Mouse (Mus musculus) right cerebral cortex, postnatal 4 days (tissue): ENCODE results near the gene Smox.
"Not testable (repeated sequence)": the region's sequence is repeated elsewhere in the genome, so short reads cannot be mapped to it uniquely, and the experiment has no call there.

ENCODE experiments used
- DNase-seq: peaks from one replicate; pipeline ENCODE4 v3.0.0-alpha.2; 2022

The Smox gene

DNA sequence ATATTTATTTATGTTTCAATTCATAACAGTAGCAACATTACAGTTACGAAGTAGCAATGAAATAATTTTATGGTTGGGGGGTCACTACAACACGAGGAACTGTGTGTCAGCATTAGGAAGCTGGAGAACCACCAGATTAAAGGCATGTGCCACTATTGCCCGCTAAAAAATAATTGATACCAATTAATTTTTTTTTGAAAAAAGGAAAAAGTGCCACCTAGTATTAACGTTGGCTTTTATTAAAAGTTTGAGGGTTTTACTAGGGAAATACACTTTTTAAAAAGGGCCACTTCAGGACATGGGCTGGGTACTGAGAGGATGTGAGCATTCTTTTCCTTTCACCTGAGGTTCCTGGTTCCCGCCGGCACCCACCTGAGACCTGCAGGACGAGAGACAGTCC lies at the start of gene Smox:
TSS of gene Smox (plus strand) at position 301 of the 400 bp plus-strand sequence.
- DNase-seq, result no peak

DNA sequence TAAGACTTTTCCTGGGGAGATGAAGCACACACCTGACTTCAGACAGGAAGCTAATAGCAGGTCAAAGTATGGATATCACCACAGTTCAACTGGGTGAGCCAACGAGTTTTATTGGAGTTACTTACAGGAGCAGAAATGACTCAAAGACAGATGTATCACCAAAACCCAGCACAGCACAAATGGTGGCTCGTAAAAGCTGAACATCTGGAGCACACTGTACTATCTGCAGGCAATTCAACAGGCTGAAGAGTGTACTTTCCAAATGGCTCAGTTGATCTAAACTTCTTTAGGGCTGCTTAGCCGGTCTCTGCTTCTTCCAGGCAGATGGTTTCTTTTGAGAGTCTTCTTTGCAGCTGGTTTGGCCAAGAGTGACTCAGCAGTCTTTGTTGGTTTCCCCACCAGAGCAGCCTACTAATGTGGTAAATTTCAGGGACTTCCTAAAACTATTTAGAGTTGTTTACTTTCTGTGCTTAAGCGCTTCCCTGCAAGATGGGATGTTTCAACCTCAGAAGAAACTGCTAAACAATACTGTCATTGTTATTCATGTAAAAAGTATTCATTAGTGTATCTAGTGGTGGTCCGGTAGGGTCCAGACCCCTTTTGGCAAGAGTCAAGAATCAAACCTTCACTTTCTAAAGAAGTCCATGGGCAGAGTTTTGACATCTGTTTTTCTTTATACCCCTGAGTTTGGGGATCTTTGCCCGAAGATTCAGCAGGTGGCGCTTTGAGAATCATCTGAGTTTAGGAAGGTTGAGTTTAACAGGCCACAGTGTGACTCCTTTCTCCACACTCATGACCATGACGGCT lies 48.0 kb upstream of the Smox start:
- no peak for DNase-seq

DNA sequence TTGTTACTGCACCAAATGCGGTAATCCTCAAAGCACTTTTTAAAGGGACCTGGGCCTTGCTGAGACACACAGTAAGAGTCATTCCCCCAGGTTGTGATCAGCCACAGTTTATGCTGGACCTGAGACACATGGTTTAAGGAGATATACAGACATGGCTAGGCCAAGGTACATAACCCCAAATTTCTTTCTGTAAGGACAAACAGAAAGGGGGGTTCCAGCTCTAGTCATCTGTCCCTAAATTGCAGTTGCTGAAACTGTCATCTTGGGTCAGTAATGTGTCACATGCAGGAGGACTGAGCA lies 47.5 kb upstream of the Smox start:
- no peak for DNase-seq

DNA sequence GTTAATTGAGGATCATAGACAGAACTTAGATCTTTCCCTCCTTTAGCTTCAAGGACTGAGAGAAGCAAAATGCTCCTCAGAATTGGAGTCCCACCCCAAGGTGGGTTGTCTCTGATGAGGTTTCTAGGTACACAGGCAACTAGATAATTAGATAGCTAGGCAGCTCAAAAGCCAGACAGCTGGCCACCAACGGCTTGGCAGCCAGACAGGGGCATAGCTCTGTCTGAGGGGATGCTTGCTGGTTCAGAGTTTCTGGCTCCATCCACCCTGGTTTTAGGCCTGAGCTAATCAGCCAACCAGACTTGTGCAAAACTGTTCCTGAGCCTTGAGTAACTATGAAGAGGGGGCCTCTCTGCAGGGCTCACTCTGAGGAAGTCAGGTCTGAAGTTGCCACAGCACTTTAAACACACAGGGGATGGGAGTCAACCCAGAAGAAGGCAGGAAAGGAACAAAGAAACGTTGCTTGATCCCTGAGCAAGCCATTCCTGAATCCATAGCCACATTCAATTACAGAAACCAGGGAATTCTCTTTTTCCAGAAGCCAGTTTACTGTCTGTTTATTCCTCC lies 44.8 kb upstream of the Smox start:
- no peak for DNase-seq

DNA sequence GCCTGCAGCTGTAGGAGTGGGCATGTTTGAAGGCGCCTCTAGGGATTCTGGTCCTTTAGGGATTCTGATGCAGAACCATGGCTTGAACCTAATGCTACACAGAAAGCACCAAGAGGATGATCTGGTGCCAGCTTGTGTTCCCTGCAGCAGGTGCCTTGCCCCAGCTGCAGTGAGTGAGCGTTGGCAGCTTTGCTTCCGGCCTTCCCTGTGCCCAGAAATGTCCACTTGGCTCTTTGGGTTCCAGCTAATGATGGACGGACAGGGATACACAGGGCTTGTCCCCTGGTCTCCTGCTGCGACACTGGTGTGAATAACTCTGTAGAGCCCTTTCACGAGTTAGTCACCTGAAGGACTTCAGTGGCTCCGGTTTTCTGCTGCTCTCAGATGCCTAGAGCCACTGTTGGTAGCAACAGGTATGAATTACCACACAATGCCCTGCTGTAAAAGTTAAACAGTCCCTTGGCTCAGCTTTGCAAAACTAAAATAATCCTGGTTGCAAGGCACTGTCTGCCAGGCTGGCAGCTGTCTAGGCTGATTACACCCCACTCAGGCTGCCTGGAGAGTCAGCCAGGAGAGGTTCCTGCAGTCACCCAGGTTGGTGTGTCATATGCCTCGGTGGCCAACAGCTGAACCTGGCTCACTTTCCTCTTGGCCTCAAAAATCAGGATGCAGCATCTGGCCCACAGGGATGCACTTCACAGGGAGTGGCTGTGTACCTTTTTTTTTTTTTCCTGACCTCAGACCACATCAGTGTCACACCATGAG lies 43.5 kb upstream of the Smox start:
- DNase-seq, result no peak

DNA sequence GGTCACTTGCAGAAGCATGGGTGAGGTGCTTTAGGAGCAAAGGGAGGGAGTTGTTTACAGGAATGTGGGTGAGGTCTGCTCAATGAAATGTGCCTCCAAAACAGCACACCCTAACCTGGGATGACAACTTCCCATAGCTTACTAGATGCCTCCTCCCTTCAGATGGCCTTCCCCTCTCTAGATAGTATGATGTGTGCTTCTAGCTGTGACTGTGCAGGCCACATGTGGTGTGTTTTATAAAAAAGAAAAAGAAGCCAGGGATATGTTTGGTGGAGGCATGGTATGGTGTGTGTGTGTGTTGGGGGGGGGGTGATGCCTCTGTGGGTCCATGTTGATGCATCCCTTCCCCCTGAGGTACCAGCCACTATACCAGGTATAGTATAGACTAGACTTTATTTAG lies 42.9 kb upstream of the Smox start:
- no peak for DNase-seq

DNA sequence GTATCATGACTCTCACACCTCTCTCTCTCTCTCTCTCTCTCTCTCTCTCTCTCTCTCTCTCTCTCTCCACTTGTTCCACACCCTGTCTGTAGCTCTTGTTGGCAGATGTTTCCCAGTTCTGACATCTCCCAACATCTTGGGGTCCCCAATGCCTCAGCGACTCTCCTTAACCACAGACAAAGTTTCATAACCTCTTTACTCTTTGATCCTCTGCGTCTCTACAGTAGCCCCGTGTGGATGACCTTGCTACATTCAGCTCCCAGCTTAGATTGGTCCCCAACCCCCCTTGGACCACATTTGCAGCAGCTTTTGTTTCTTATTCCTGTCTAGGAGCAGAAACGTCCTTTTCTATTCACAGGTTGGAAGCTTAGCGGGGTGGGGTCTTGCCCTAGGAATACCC lies 41.6 kb upstream of the Smox start:
- no peak for DNase-seq

DNA sequence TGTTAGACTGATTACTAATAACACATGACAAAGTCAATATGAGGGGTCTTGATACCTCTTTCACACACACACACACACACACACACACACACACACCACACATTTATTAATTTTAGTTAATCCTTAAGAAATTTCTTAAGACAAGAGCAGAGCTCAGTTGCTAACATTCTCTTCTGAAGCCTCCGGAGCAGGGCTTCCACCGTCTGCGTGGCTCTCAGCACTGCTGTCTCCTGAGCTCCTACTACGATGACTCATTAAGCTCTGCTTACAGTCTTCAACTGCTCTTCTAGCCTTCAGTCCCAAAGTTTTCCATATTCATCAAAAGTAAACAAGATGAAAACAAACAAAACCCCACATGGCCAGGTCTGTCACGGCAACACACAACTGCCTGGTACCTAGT lies 40.8 kb upstream of the Smox start:
- no peak for DNase-seq

DNA sequence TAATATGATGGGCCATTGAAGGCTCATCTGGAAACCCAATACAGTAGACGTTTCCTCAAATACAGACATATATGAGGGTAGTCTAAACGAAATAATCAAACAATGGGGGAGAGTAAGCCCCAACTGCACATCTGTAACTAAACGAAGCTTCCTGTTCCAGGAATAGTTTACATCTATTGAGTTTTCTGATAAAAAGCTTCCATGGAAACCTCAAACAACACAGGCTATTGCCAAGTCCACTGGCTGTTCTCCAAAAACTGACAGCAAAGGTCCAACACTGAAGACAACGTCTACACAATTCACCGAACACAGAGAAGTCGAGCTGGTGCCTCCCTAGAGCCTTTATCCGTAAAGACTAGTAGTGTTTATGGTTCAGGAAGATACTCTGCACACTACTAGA lies 33.6 kb upstream of the Smox start:
- DNase-seq, result no peak

DNA sequence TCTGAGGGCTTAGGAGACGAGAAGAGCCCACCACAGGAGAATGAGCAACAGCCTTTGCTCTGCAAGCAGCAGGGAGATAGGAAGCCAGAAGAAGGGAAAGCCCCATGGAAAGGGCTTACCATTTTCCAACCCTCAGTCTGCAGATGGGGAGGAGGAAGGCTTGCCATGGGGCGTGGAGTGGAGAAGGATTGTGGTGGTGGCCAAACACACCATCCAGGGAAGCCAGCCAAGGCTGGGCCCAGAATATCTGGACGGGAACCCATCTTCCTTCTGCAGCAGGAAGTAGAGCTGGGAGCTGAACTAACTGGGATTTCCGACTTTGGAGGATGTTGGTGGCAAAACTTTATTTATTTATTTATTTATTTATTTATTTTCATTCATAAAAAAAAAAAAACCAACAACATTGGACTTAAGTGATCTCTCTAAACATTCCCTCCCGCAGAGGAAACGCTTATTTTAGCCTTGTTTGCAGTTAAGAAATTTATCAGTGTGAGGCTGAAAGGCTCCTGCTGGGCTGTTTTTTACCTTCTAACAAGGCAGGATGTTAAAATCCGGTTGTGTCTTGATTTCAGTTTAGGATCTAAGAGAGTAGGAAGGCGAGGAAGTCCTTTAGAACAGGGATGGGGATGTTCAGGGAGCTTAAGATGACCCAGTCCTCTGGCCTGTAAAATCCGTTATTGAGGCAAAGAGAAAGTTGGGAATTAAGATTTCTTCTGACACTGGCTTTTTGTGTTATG lies 30.2 kb upstream of the Smox start:
- no peak for DNase-seq

DNA sequence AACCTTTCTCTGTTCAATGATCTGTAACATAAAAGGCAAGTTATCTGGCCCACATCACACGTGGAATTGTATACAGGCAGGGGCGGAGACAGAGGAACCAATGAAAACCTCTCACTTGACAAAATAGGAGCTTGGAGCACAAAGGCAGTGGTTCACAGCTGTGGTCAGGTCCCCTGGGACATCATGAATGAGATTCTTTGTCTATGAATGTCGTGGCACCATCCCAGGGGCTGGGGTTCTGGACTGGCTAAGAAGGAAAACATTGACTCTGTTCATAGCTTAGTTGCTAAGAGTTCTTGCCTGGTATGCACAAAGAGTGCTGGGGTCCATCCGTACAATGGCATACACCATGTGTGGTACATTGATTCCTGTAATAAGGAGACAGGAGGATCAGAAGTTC lies 28.3 kb upstream of the Smox start:
- no peak for DNase-seq

DNA sequence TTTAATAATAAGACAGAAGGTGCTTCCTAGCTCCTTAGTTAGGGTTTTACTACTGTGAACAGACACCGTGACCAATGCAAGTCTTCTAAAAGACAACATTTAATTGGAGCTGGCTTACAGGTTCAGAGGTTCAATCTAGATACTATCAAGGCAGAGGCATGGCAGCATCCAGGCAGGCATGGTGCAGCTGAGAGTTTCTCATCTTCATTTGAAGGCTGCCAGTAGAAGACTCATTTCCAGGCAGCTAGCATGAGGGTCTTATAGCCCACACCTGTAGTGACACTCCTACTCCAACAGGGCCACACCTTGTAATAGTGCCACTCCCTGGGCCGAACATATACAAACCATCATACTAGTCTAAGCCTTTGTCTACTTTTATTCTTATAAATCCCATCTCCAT lies 27.1 kb upstream of the Smox start:
- no peak for DNase-seq

DNA sequence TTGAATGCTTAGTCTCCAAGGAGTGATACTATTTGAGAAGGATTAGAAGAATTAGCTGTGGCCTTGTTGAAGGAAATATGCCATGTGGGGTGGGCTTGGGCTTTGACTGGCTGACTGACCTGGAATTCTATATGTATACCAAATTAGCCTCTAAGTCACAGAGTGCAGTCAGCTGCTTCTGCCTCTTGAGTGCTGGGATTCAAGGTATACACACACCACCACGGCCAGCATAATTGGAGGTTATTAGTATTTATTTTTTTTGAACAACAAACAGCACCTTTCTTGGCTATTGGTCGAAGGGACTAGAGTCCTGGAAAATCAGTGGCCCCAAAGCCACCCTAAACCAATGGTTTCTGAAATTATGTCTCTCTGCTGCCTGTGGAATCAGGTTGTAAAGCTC lies 24.6 kb upstream of the Smox start:
- DNase-seq, result no peak

DNA sequence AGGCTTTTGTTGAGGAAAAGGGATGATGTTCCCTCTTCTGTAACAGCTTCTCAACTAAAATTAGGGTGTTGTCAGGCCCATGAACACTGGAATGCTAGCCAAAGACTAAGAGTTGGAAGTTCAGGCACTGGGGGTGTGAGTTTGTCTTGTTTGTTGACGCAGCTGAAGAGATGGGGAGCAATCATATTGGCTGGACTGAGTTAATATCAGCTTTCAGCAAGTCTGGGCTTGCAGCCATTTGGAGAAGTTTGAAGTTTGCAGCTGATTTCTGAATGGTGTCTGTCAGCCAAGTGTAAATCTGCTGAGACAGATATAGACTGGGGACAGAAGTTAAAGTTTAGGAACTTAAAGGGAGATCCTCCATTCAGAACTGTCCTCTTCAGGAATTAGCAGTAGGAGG lies 21.4 kb upstream of the Smox start:
- DNase-seq, result no peak

DNA sequence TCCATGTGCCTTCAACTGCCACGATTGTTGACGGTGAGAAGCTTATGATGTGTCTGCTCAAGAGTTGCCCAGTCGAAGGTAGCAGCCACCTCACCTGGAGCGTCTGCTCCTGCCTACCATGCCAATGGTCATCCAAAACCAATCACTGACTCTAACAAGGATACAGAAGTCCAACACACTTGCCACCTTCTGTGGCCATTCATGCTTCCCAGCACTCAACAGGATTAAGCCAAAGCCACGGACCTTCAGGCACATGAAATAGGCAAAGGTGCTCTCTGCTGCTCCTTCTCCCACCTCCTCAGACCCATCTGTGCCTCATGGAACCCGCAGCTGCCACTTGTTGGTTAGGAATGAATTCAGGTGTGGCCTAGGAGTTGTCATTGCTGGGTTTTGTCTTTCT lies 17.5 kb upstream of the Smox start:
- DNase-seq, result no peak

DNA sequence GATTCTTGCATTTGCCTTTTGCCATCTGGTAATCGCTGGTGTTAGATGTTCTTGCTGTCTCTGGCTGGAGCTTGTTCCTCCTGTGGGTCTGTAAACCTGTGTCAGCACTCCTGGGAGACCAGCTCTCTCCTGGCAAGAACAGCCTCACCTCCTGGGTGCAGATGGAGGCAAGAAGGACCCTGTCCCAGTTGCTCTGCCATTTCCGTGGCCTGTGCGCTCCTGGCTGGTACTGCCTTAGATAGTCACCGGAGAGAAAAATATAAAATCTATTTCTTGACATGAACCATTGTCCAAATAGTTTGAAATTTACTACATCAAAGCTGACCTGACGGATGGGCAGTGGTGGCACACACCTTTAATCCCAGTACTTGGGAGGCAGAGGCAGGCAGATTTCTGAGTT lies 14.2 kb upstream of the Smox start:
- DNase-seq, result not testable (repeated sequence)

DNA sequence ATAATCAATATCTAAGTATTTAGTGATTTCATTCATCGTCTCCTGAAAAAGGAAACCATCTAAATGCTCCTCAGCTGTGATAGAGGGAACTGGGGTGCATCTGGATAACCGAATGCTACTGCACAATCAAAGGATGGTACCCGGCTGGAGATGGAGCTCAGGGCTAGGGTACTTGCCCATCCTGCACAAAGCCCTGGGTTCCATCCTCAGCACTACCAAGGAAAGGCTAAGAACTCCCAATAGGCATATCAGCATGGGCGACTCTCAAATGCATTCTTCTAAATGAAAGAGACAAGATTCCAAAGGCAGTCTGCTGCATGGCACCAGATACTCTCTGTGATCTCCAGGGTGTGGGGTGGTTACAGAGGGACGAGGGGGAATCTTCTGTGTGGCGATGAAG lies 13.4 kb upstream of the Smox start:
- no peak for DNase-seq

DNA sequence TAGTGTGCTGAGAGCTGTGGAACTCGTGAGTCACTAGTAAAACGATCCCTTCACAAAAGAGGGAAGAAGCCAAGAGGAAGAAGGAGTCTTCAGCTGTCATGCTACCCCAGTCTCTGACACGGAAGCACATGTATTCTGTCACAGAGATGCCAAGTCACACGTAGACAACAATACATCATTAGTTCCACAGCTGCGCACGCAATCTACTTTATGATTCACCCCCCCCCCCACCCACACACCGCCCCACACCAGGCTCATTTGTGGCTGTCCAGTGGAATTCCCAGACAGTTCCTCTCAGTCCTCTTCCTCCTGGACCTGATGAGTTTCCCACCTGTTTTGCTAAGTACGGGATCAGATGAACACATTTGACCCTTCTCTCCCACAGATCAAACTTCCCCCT lies 12.9 kb upstream of the Smox start:
- no peak for DNase-seq

DNA sequence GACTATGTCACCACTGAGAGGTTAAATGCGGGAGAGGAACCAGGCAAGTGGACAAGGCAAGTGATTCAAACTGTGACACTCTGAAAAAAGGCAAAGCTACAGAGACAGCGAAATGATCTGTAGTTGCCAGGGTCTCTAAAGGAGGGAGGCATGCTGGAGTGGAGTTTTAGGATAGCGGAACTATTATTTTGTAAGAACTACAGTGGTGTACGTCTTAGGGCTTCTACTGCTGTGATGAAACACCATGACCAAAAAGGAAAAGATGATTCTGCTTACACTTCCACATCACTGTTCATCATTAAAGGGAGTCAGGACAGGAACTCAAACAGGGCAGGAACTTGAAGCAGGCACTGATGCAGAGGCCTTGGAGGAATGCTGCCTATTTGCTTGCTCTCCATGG lies 12.4 kb upstream of the Smox start:
- no peak for DNase-seq

DNA sequence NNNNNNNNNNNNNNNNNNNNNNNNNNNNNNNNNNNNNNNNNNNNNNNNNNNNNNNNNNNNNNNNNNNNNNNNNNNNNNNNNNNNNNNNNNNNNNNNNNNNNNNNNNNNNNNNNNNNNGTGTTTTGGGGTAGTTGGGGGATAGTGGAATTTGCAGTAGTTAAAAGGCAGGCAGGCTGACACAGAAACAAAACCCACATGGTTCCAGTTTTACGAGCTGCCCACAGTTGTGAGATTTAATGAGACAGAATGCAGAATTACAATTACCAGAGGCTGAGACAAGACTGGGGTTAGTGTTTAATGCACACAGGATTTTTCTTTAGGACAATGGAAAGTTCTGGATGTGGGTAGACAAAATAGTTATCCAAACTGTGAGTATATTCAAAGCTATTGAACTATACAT lies 9.6 kb upstream of the Smox start:
- no peak for DNase-seq

DNA sequence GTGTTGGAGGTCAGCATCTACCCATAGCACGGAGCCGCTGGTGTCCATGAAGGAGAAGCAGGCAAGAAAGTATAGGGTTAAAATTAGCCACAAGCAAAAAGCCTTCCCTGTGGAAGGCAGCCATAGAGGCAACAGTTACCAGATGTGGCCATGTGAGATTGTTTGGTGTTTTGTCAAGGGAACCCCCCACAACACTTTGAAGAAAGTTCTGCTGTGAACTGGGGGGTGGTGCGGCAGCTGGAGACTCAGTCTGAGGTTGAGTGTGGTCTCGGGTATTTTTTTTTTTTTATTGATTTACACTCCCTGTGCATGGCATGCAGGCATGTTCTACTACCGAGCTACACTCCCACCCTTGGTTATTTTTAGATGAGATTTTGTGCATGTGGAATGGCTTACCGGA lies 8.8 kb upstream of the Smox start:
- no peak for DNase-seq

DNA sequence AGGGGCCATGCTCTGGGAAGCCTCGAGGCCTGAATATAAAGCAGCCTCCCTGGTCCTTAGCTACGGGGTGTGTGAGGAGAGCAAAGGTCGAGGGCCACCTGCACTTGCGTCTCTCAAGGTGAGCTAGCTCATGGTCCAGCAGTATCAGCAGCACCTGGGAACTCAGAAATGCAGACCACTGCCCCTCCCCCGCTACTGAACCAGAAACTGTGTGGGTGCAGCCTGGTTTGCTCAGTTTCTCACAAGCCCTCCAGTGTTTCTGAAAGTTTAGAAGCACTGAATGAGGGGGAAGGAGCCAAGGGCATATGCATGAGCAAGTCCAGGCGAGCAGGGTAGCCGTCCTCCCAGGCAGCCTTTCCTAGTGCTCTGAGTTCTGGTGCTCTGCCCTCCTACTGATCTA lies 7.7 kb upstream of the Smox start:
- no peak for DNase-seq

DNA sequence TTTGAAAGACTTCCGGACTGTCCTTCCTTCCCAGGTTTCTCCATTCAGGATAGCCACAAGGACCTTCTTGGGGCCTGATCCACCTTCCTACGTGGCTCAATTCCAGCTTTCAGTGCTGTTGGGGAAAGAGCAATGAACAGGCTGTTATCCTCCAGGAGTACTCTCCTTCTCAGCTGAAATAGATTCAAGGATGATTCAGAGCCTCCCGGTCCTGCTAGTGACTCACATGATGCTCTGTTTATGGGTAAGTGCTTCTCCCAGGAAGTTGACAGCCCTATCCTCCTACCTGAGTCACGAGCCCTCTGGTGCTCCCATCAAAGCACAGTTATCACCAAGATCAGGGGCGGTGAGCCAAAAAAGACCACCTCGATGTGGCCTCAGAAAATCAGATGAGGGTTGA lies 7.1 kb upstream of the Smox start:
- DNase-seq, result no peak

DNA sequence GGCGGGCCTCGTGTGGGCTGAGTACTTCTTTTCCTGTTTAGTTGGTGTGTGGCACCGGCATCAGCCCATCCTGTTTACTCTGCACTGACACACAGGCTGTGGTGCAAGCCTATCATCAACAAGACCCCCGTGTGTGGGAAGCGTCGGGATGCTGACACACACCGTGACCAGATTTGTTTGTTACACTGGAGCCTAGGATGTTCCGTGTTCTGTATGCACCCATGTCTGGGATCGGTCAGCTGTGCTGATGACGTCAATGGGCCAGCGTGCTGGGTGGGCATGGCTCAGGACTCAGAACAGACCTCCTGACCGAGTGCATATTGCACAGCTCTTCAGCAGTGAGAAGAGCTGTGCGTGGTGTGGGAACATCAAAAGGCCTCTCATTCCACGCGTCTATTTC lies 6.2 kb upstream of the Smox start:
- DNase-seq, result no peak
